Mouse (Mus musculus) liver, embryonic 12.5 days (tissue): Measurements from ENCODE around the gene Fhit. TPM values are rescaled to one million over a fixed set of nuclear protein-coding genes. Genes with fewer than 3 reads are reported as not detected.

Experiments
- ATAC-seq: fragments of 200-750 bp; cut with Nextera tagmentation; 2 replicates; pipeline ENCODE4 v1.8.0; 2017; ENCODE audit warnings: moderate number of reproducible peaks, mild to moderate bottlenecking, moderate library complexity
- H3K27ac ChIP-seq: fragments of 300-500 bp; sonication (generic); 2 replicates; pipeline ENCODE4 v1.5.1; 2016; ENCODE audit warnings: mild to moderate bottlenecking
- H3K27me3 ChIP-seq: fragments of 300-500 bp; sonication (generic); replicated peaks from 2 replicates; pipeline ENCODE4 v1.6.1; 2016; ENCODE audit warnings: mild to moderate bottlenecking, moderate library complexity
- H3K36me3 ChIP-seq: fragments of 300-500 bp; sonication (generic); 2 replicates; pipeline ENCODE4 v1.6.1; 2016; ENCODE audit warnings: mild to moderate bottlenecking, moderate library complexity
- H3K4me1 ChIP-seq: fragments of 300-500 bp; sonication (generic); 2 replicates; pipeline ENCODE4 v1.6.1; 2016
- H3K4me2 ChIP-seq: fragments of 300-500 bp; sonication (generic); 2 replicates; pipeline ENCODE4 v1.6.1; 2016; ENCODE audit warnings: mild to moderate bottlenecking, moderate library complexity
- H3K4me3 ChIP-seq: fragments of 300-500 bp; sonication (generic); 2 replicates; pipeline ENCODE4 v1.5.1; 2016; ENCODE audit warnings: mild to moderate bottlenecking, moderate library complexity
- H3K9ac ChIP-seq: fragments of 300-500 bp; sonication (generic); 2 replicates; pipeline ENCODE4 v1.6.1; 2016; ENCODE audit warnings: mild to moderate bottlenecking, moderate library complexity
- H3K9me3 ChIP-seq: fragments of 300-500 bp; sonication (generic); replicated peaks from 2 replicates; pipeline ENCODE4 v1.6.1; 2016; ENCODE audit warnings: mild to moderate bottlenecking, moderate library complexity
- WGBS: fragments of 180-500 bp; shearing (Covaris S2); methylation state at CpG from one replicate; pipeline ENCODE4 v1.1.7; 2016; ENCODE audit not compliant: insufficient replicate concordance; 5-methylcytosine and 5-hydroxymethylcytosine counted together
- polyA plus RNA-seq: library from polyadenylated mRNA; unstranded; fragments of >200 nt; fragmentation: Nextera tagmentation; extraction: Ambion mirVana; gene quantifications from 2 replicates; pipeline ENCODE4 v1.2.1, GENCODE M21; 2016

Fhit gene
- polyA plus RNA-seq, 1 experiment from 2014 or later: 2.1 TPM

DNA sequence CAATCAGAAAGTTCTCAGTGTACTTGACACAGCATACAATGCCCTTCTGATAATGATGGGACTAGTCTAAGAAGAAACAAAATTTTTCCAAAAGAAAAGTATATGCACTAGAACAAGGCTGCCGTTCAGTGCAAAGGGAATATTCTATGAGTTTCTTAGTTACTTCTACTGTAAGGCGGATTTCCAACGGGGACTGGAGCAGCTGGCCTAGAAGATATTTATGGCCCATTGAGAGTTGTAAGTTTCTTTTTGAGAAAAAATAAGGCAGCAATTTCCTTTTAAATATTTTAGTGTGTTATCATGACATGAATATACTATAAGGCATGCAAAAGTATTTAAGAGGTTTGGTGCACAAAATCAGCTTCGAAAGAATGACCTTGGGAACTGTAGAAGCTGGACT is 1410.5 kb downstream of the Fhit start:
- H3K9ac ChIP-seq: no peak overlapping the region
- H3K4me1 ChIP-seq: no peaks in the 10 kb centered on the region
- H3K9me3 ChIP-seq: no peaks in the 10 kb centered on the region
- ATAC-seq: no peak
- no peak overlapping the region for H3K27ac ChIP-seq
- H3K36me3 ChIP-seq: no peaks in the 10 kb centered on the region
- H3K4me3 ChIP-seq: no peak overlapping the region
- WGBS: 72% methylated on average over 4 of the region's 4 CpGs
- H3K27me3 ChIP-seq: no peaks in the 10 kb centered on the region
- no peak overlapping the region for H3K4me2 ChIP-seq

DNA sequence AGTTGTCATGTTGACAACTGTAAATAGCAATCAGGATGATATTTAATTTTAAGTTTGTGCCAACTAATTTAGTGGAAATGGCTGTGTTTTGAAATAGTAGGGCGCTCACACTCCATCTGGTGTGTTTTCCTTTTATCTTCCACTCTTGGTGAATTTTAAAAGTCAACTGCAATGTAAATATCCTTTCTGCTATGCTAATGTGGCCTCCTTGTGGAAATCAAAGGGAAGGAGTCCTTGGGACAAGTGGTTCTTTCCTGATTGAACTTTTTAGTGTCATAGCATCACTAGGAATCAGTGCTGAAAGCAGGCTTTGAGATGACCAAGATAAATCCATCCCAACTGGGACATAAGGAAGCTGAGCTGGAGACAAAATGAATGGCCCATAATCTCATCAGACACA is 1413.1 kb downstream of the Fhit start:
- H3K9ac ChIP-seq: no peak overlapping the region
- H3K27ac ChIP-seq: no peak overlapping the region
- H3K27me3 ChIP-seq: no peaks in the 10 kb centered on the region
- H3K4me1 ChIP-seq: no peaks in the 10 kb centered on the region
- no peaks in the 10 kb centered on the region for H3K36me3 ChIP-seq
- no peak overlapping the region for H3K4me2 ChIP-seq
- WGBS: 63% methylated on average over 1 of the region's 1 CpGs
- no peak for ATAC-seq
- no peaks in the 10 kb centered on the region for H3K9me3 ChIP-seq
- H3K4me3 ChIP-seq: no peak overlapping the region

DNA sequence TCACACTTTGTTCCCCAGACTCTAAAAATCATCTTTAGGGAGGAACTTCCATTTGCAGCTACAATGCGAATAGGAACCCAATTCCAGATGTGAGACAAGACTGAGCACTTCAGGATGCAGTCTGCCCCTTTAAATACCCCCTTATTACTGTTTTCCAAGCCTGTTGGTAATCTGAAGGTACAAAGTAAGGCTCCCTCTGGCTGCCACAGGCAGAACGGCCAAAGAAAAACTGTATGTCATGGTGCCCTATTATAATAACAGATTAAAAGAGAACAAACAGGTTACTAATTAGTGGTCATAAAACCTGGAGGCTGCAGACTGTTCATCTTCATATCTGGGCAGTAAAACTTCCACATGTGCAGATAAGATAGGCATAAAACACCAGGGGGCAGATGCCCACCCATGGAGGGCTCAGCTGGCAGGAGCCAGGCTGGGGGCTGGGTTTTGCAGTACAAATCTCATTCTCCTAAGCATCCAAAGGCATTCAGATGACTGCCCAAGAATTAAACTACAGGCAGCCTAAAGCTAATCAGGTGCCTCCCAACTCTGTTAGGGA is 1439.8 kb downstream of the Fhit start:
- WGBS: 55% methylated on average over 2 of the region's 2 CpGs
- H3K27me3 ChIP-seq: no peaks in the 10 kb centered on the region
- H3K4me3 ChIP-seq: no peak overlapping the region
- no peak overlapping the region for H3K4me2 ChIP-seq
- no peak overlapping the region for H3K9ac ChIP-seq
- no peaks in the 10 kb centered on the region for H3K4me1 ChIP-seq
- H3K27ac ChIP-seq: no peak overlapping the region
- H3K36me3 ChIP-seq: no peaks in the 10 kb centered on the region
- ATAC-seq: no peak
- no peaks in the 10 kb centered on the region for H3K9me3 ChIP-seq

DNA sequence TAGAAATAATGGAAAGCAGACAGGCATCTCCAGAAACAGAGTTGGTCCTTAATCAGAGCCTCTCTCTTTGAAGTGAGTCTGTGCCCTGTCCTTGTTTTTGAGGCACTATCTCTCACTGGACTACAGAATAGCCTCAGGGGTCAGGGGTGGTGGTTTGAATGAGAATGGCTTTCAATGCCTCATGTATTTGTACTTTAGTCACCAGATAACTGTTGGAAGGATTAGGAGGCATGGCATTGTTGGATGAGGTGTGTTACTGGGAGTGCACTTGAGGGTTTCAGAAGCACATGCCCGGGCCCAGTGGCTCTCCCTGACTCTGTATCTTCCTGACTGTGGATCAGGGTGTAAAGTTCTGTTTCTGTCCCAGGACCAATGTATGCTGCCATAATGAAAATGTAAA is 1463.2 kb downstream of the Fhit start:
- 43% methylated on average over 1 of the region's 1 CpGs for WGBS

DNA sequence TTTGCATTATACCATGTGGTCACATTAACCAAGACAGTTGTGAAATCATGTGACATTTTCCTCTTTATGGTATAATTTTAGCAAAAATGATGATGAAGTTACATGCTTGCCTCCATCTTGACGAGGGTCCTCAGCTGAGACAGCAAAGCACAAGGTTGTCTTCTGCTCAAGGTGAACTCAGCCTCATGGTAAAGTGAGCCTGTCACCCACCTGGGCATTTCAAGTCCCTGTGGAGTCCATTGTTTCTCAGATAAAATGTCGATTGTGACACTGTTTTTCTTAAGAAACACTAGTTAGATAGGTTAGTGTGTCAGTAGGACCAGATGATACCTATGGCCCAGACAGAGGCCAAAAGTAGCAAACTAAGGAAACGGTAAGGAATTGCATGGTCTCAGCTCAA is 1464.7 kb downstream of the Fhit start:
- Histone ChIP-seq H3K27ac (no peak overlapping the region), H3K4me2 (no peak overlapping the region), H3K9me3 (no peaks in the 10 kb centered on the region), H3K36me3 (no peaks in the 10 kb centered on the region), H3K27me3 (no peaks in the 10 kb centered on the region), H3K4me3 (no peak overlapping the region), H3K9ac (no peak overlapping the region), H3K4me1 (no peaks in the 10 kb centered on the region)
- no peak for ATAC-seq
- WGBS: 55% methylated on average over 3 of the region's 3 CpGs

More for the DNA sequence above, 1463.2 kb downstream of the Fhit start:
- Histone ChIP-seq H3K27ac (no peak overlapping the region), H3K27me3 (no peaks in the 10 kb centered on the region), H3K4me3 (no peak overlapping the region), H3K36me3 (no peaks in the 10 kb centered on the region), H3K9me3 (no peaks in the 10 kb centered on the region), H3K9ac (no peak overlapping the region), H3K4me2 (no peak overlapping the region), H3K4me1 (no peaks in the 10 kb centered on the region)
- ATAC-seq: no peak

DNA sequence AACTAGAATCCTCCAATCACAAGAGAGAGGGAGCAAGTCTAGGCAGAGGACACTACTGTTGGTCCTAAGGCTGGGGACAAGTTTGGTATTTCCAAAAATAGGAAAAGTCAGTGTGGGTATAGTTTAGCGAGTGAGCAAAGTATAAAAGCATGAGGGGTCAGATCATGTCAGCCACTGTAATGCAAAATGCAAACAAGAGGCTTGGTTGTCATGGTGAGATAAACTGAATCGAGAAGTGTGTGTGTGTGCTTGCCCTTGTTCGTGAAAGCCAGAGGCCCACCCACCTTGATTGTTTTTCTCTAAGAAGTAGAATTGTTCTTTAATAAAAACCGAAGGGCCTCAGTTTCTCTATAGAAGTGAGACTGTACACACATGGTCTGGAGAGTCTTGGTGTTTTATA is 1465.8 kb downstream of the Fhit start:
- Histone ChIP-seq H3K36me3 (no peaks in the 10 kb centered on the region), H3K27ac (no peak overlapping the region), H3K4me3 (no peak overlapping the region), H3K9ac (no peak overlapping the region), H3K9me3 (no peaks in the 10 kb centered on the region), H3K4me2 (no peak overlapping the region), H3K27me3 (no peaks in the 10 kb centered on the region), H3K4me1 (no peaks in the 10 kb centered on the region)
- ATAC-seq: no peak
- 55% methylated on average over 4 of the region's 4 CpGs for WGBS

DNA sequence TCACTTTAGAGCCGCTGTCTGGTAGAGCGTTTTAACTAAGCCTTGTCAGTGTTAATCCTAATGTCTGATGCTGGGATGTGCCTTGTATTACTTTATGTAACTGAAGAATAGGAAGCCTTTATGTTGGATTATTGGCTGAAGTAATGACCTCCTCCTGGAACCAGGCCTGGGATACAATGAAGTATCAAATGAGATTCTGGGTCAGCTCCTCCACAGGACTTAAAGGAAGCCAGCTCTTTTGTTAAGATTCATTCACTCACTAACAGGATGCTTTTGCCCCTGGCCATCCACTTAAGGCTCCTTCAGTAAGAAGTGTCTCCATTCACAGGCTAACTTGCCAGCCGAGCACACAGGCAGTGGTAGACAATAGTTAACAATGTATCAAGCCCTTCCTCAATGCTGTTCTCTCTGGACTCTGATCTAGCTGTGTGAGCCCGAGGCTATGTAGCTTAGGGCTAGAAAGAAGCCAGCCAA is 1466.6 kb downstream of the Fhit start:
- H3K27ac ChIP-seq: no peak overlapping the region
- H3K36me3 ChIP-seq: no peaks in the 10 kb centered on the region
- no peaks in the 10 kb centered on the region for H3K27me3 ChIP-seq
- no peak for ATAC-seq
- no peaks in the 10 kb centered on the region for H3K9me3 ChIP-seq
- H3K4me1 ChIP-seq: no peaks in the 10 kb centered on the region
- no peak overlapping the region for H3K9ac ChIP-seq
- WGBS: 63% methylated on average over 4 of the region's 4 CpGs
- no peak overlapping the region for H3K4me2 ChIP-seq
- H3K4me3 ChIP-seq: no peak overlapping the region

DNA sequence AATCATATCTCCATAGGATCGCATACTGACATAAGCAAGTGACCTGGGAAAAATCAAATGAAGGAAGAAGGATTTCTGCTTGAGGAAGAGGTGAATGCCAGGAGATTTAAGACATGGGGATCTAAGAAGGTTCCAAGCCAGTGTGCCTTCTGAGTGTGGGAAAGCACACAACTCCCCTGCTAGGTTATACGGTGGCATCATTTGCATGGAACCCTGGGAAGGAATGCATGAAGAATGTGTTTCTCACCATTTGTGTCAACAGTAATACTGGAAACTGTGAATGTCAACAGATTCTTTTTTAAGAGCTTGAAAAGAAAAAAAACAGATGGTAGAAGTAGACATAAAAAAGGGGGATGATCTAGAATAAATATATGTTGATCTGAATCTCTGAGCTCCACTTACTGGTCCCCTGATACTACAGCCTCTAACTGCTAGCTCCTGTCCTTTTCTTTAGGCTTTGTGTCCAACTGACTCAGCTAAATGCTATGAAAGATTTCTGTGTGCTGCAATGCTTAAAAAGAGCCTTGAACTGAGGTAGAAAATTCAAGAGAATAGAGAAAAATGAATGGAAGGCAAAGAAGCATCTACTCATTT is 1473.1 kb downstream of the Fhit start:
- Histone ChIP-seq H3K4me2 (no peak overlapping the region), H3K27me3 (no peaks in the 10 kb centered on the region), H3K36me3 (no peaks in the 10 kb centered on the region), H3K4me1 (no peaks in the 10 kb centered on the region), H3K27ac (no peak overlapping the region), H3K9ac (no peak overlapping the region), H3K4me3 (no peak overlapping the region), H3K9me3 (no peaks in the 10 kb centered on the region)
- WGBS: 78% methylated on average over 2 of the region's 2 CpGs
- no peak for ATAC-seq

DNA sequence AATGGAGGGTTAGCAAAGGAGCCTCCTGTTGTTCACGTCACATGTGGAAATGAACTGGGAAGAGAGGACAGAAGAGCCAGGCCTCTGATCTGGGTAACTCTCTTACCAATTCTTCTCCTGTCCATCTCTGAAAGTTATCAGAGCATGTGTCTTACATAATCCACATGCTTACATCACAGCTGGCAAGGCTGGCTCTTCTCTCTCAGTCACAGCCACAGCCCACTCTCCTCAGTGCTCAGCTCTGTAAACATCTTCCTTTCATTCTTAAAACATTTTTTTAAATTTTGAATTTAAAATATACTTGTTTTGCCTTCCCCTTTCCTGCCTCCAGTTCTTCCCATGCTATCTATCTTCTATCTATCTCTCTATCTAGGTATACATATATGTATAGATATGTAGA is 1477.5 kb downstream of the Fhit start:
- Histone ChIP-seq H3K9me3 (no peaks in the 10 kb centered on the region), H3K4me2 (no peak overlapping the region), H3K9ac (no peak overlapping the region), H3K4me1 (no peaks in the 10 kb centered on the region), H3K27ac (no peak overlapping the region), H3K36me3 (no peaks in the 10 kb centered on the region), H3K4me3 (no peak overlapping the region), H3K27me3 (no peaks in the 10 kb centered on the region)
- 83% methylated on average over 1 of the region's 1 CpGs for WGBS
- no peak for ATAC-seq

DNA sequence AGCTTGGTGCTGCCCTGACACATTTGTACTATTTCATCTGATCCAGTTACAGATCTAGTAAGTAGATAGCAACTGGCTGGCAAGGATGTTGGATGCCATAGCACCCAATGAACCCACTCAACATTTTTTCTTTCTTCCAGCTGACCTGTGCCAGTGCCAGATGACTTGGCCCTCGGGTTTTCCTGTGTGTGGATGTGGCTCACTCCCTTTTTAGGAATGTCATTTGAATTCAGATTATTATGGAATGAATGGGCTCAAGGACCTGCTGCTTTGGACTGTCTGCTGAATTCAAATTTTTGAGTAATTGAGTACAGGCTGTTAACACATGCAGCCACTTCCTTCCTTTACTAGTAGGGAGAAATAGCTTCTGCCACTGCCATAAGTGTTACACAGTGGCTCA is 1489.1 kb downstream of the Fhit start:
- H3K27me3 ChIP-seq: no peaks in the 10 kb centered on the region
- H3K9ac ChIP-seq: no peak overlapping the region
- 47% methylated on average over 1 of the region's 1 CpGs for WGBS
- no peak for ATAC-seq
- no peaks in the 10 kb centered on the region for H3K36me3 ChIP-seq
- H3K9me3 ChIP-seq: no peaks in the 10 kb centered on the region
- H3K4me3 ChIP-seq: no peak overlapping the region
- no peak overlapping the region for H3K27ac ChIP-seq
- no peak overlapping the region for H3K4me2 ChIP-seq
- H3K4me1 ChIP-seq: no peaks in the 10 kb centered on the region

DNA sequence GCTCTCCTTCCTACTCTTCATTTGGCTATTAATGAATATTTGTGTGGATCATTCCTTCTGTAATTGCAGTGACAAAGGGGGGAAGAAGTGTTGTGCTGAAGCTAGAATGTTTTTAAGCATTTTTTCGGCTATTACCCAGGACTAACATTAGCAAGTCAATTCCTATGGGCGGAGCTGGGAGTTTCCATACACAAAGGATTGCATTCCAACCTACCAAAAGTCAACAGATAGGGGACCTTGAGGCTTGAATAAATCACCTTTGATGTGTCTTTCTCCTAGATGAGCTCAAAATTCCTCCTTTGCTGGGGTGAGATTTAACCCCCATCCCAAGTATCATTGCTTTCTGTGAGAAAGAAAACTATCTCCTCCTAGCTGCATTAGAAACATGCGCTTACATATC is 1490.1 kb downstream of the Fhit start:
- Histone ChIP-seq H3K27ac (no peak overlapping the region), H3K4me2 (no peak overlapping the region), H3K9me3 (no peaks in the 10 kb centered on the region), H3K36me3 (no peaks in the 10 kb centered on the region), H3K4me1 (no peaks in the 10 kb centered on the region), H3K9ac (no peak overlapping the region), H3K27me3 (no peaks in the 10 kb centered on the region), H3K4me3 (no peak overlapping the region)
- 58% methylated on average over 3 of the region's 3 CpGs for WGBS
- ATAC-seq: no peak

DNA sequence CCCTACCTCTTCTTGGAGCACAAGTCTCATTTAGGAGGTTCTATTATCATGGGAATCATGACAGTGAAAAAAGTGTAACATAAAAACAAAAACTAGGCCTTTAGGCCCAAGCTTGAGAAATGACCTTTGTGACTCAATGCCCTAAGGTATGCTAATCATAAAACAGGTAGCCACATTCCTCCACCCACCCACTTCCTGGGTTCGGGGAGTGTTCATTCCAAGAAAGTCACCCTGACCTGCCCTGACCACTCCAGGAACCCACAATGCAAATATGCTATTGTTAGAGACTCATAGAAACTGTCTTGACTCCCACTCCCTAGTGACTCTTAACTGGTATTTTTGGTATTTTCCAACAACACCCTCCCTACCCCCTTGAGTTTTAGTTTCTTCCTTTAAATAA is 1492.1 kb downstream of the Fhit start:
- Histone ChIP-seq H3K4me2 (no peak overlapping the region), H3K27ac (no peak overlapping the region), H3K9me3 (no peaks in the 10 kb centered on the region), H3K4me3 (no peak overlapping the region), H3K27me3 (no peaks in the 10 kb centered on the region), H3K36me3 (no peaks in the 10 kb centered on the region), H3K9ac (no peak overlapping the region), H3K4me1 (no peaks in the 10 kb centered on the region)
- no peak for ATAC-seq
- WGBS: 73% methylated on average over 1 of the region's 1 CpGs

DNA sequence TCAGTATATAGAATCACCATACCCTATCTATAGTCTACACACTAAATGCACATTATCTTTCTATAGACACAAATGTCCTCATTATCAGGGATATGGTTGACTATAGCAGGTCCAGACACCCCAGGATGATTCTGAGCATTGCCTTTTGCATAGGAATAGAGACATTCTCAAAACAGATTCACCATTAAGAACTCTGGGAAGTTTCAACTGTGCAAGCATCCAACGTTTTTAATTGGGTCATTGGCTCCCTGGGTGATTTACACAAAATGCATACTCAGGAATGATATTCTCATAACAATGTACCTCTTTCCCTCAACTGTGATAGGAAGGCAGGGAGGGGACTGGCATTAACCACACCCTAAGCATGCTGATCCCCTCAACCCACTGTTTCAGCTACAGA is 1503.4 kb downstream of the Fhit start:
- Histone ChIP-seq H3K9ac (no peak overlapping the region), H3K4me1 (no peaks in the 10 kb centered on the region), H3K36me3 (no peaks in the 10 kb centered on the region), H3K4me2 (no peak overlapping the region), H3K9me3 (no peaks in the 10 kb centered on the region), H3K4me3 (no peak overlapping the region), H3K27ac (no peak overlapping the region), H3K27me3 (no peaks in the 10 kb centered on the region)
- WGBS: 35% methylated on average over 1 of the region's 1 CpGs
- no peak for ATAC-seq
